Mouse (Mus musculus) G1E-ER4 (cell line): ENCODE data around the gene Xrcc6. TPM values are rescaled to one million over a fixed set of nuclear protein-coding genes. Genes with fewer than 3 reads are reported as not detected.

Experiments
- GATA1 ChIP-seq: IDR thresholded peaks from one replicate; pipeline ENCODE4 v1.8.0; 2012; ENCODE audit warnings: low read length, inconsistent platforms
- polyA plus RNA-seq: library from polyadenylated mRNA; stranded (reverse); fragments of >175 nt; gene quantifications from 2 replicates; pipeline ENCODE4 v1.2.3, GENCODE M21; 2012

Xrcc6 gene
- polyA plus RNA-seq, 1 experiment, result 8.4 TPM

- TF ChIP-seq GATA1, result peak; percentile 30
Measured at GRCm38 (mm10) chr15:81958906-81959305, 28.7 kb upstream of the Xrcc6 start.

- no peak for TF ChIP-seq GATA1
Measured at GRCm38 (mm10) chr15:81960171-81961077, 27.2 kb upstream of the Xrcc6 start, which contains the start of gene Pmm1. Pmm1 (minus strand) TSS chr15:81960930.

GRCm38 (mm10) chr15:81961078-81961451, 26.6 kb upstream of the Xrcc6 start:
- no peak for TF ChIP-seq GATA1

GRCm38 (mm10) chr15:81964262-81964661, 23.4 kb upstream of the Xrcc6 start:
- TF ChIP-seq GATA1, result no peak

GRCm38 (mm10) chr15:81964980-81965545, 22.6 kb upstream of the Xrcc6 start:
- no peak for TF ChIP-seq GATA1

- no peak for TF ChIP-seq GATA1
Measured at GRCm38 (mm10) chr15:81966062-81966829, 21.4 kb upstream of the Xrcc6 start.

GRCm38 (mm10) chr15:81967821-81968220, 19.8 kb upstream of the Xrcc6 start:
- no peak for TF ChIP-seq GATA1

GRCm38 (mm10) chr15:81968447-81968846, 19.2 kb upstream of the Xrcc6 start:
- no peak for TF ChIP-seq GATA1

- no peak for TF ChIP-seq GATA1
Measured at GRCm38 (mm10) chr15:81969173-81969572, 18.5 kb upstream of the Xrcc6 start.

- no peak for TF ChIP-seq GATA1
Measured at GRCm38 (mm10) chr15:81980321-81980720, 7.3 kb upstream of the Xrcc6 start, which contains the start of gene 1700029P11Rik. 1700029P11Rik (plus strand) TSS chr15:81980540.

- no peak for TF ChIP-seq GATA1
Measured at GRCm38 (mm10) chr15:81982173-81982572, 5.5 kb upstream of the Xrcc6 start.

GRCm38 (mm10) chr15:81985267-81986161, 2.1 kb upstream of the Xrcc6 start:
- no peak for TF ChIP-seq GATA1

- TF ChIP-seq GATA1, result no peak
Measured at GRCm38 (mm10) chr15:81989371-81990062, 1.9 kb downstream of the Xrcc6 start.

- TF ChIP-seq GATA1, result no peak
Measured at GRCm38 (mm10) chr15:81990549-81990948, 2.9 kb downstream of the Xrcc6 start.
